Mouse (Mus musculus): ENCODE results near the gene Rnf169. TPM values are rescaled to one million over a fixed set of nuclear protein-coding genes. Genes with fewer than 3 reads are reported as not detected.

The Rnf169 gene
- total and polyA plus RNA-seq, 2 experiments from 2014 or later = 3.6 to 17.1 TPM

DNA sequence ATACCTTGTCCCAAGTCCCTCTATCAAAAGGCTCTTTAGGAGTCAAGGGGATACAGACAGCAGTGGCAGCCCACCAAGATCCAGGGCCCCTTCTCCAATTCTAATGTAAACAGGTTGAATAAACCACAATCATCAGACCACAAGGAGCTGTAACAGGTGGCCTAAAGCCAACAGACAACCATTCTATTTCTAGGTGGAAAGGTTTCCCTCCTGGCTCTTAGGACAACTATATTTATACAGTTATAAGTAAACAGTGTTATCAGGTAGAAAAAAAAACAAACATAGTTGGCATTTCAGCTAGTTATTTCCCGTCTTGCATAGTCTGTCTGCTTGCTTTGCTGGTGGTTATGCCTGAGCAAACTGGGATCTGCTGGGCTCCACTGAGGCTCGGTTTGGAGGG is 59.8 kb downstream of the Rnf169 start:
- no peak for DNase-seq (ENCODE audit: low spot score)
- Histone ChIP-seq H3K36me3 (ENCODE audit: insufficient read depth, low read length) (peaks cover 19% of the 10 kb centered on the region), H3K4me1 (ENCODE audit: insufficient read depth, low read length) (peaks cover 9% of the 10 kb centered on the region; the same call in 1 of the 2 replicates), H3K9ac (replicated peaks; ENCODE audit: low read length, poor library complexity, severe bottlenecking) (no peak overlapping the region), H3K4me2 (ENCODE audit: low read depth, low read length, poor library complexity, severe bottlenecking) (no peak overlapping the region), H3K4me3 (ENCODE audit: low read depth, low read length) (no peak overlapping the region), H3K27ac (ENCODE audit: low read depth, low read length) (no peak overlapping the region), H3K9me3 (ENCODE audit: low read length) (no peaks in the 10 kb centered on the region), H3K27me3 (ENCODE audit: insufficient read depth, low read length) (no peaks in the 10 kb centered on the region)
- WGBS = 93% methylated on average over 2 of the region's 2 CpGs
- no peak for ATAC-seq (ENCODE audit: low FRiP score)
- TF ChIP-seq CTCF (IDR thresholded peaks at IDR 0.05) = no peak

- no peak for TF ChIP-seq CTCF (IDR thresholded peaks at IDR 0.05)
- DNase-seq (ENCODE audit: low spot score) (no peak), ATAC-seq (ENCODE audit: low FRiP score) (no peak)
- Histone ChIP-seq H3K9me3 (ENCODE audit: low read length) (no peaks in the 10 kb centered on the region), H3K9ac (replicated peaks; ENCODE audit: low read length, poor library complexity, severe bottlenecking) (no peak overlapping the region), H3K4me1 (ENCODE audit: insufficient read depth, low read length) (peaks cover 9% of the 10 kb centered on the region; the same call in 1 of the 2 replicates), H3K36me3 (ENCODE audit: insufficient read depth, low read length) (peaks cover 15% of the 10 kb centered on the region), H3K4me2 (ENCODE audit: low read depth, low read length, poor library complexity, severe bottlenecking) (no peak overlapping the region), H3K27ac (ENCODE audit: low read depth, low read length) (no peak overlapping the region), H3K27me3 (ENCODE audit: insufficient read depth, low read length) (no peaks in the 10 kb centered on the region), H3K4me3 (ENCODE audit: low read depth, low read length) (no peak overlapping the region)
- 96% methylated on average over 6 of the region's 6 CpGs for WGBS
Measured at GRCm38 (mm10) chr7:99919971-99920370, 60.3 kb downstream of the Rnf169 start.

GRCm38 (mm10) chr7:99919164-99919563 is 61.1 kb downstream of the Rnf169 start:
- no peak for TF ChIP-seq CTCF (IDR thresholded peaks at IDR 0.05)
- Histone ChIP-seq H3K9me3 (ENCODE audit: low read length) (no peaks in the 10 kb centered on the region), H3K36me3 (ENCODE audit: insufficient read depth, low read length) (peaks cover 7% of the 10 kb centered on the region; the same call in 1 of the 2 replicates), H3K4me1 (ENCODE audit: insufficient read depth, low read length) (peaks cover 9% of the 10 kb centered on the region; the same call in 1 of the 2 replicates), H3K4me3 (ENCODE audit: low read depth, low read length) (no peak overlapping the region), H3K27me3 (ENCODE audit: insufficient read depth, low read length) (no peaks in the 10 kb centered on the region), H3K27ac (ENCODE audit: low read depth, low read length) (no peak overlapping the region), H3K9ac (replicated peaks; ENCODE audit: low read length, poor library complexity, severe bottlenecking) (no peak overlapping the region), H3K4me2 (ENCODE audit: low read depth, low read length, poor library complexity, severe bottlenecking) (no peak overlapping the region)
- DNase-seq (ENCODE audit: low spot score) (no peak), ATAC-seq (ENCODE audit: low FRiP score) (no peak)
- WGBS = 94% methylated on average over 2 of the region's 2 CpGs

DNA sequence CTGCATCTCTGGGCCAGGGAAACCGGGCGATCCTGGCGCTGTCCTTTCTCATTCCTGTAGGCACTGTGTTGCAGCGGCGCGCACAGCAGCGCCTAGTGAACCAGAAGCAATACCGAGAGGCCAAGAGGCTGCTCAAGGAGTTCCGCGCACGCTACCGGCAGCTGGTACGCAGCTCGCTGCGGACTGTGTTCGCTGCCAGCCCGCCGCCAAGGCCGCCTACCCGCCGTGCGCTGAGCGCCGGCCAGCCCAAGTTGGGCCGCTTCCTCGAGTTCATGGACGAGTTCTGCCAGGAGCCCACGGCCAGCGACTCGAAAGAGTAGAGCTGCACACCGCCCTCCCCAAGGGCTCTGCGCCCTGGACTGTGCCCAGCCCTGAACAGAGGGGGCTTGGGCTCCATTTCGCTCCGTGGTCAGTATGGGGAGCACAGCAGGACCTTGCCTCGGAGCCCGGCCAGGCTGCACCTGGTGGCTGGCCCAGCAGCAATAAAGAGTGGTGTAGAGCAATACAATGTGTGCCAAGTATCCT is 62.9 kb downstream of the Rnf169 start:
- Histone ChIP-seq H3K9me3 (ENCODE audit: low read length) (no peaks in the 10 kb centered on the region), H3K27ac (ENCODE audit: low read depth, low read length) (no peak overlapping the region), H3K4me3 (ENCODE audit: low read depth, low read length) (peak overlapping the region; percentile 35), H3K9ac (replicated peaks; ENCODE audit: low read length, poor library complexity, severe bottlenecking) (peak overlapping the region; percentile 48), H3K4me1 (ENCODE audit: insufficient read depth, low read length) (peaks cover 9% of the 10 kb centered on the region; the same call in 1 of the 2 replicates), H3K36me3 (ENCODE audit: insufficient read depth, low read length) (0 out of 2 replicates have a peak, but pooled peaks cover 3% of the 10 kb centered on the region), H3K4me2 (ENCODE audit: low read depth, low read length, poor library complexity, severe bottlenecking) (peak overlapping the region; percentile 83), H3K27me3 (ENCODE audit: insufficient read depth, low read length) (no peaks in the 10 kb centered on the region)
- peak; percentile 62 for DNase-seq (ENCODE audit: low spot score)
- under 1% methylated on average over 36 of the region's 36 CpGs for WGBS
- peak; percentile 52; the same call in 1 of the 2 replicates for ATAC-seq (ENCODE audit: low FRiP score)
- TF ChIP-seq CTCF (IDR thresholded peaks at IDR 0.05) = no peak

GRCm38 (mm10) chr7:99916741-99917319 is 63.4 kb downstream of the Rnf169 start:
- Histone ChIP-seq H3K4me1 (ENCODE audit: insufficient read depth, low read length) (peaks cover 9% of the 10 kb centered on the region; the same call in 1 of the 2 replicates), H3K27ac (ENCODE audit: low read depth, low read length) (no peak overlapping the region), H3K9me3 (ENCODE audit: low read length) (no peaks in the 10 kb centered on the region), H3K4me2 (ENCODE audit: low read depth, low read length, poor library complexity, severe bottlenecking) (peak overlapping the region; percentile 83), H3K4me3 (ENCODE audit: low read depth, low read length) (peak overlapping the region; percentile 35), H3K27me3 (ENCODE audit: insufficient read depth, low read length) (no peaks in the 10 kb centered on the region), H3K36me3 (ENCODE audit: insufficient read depth, low read length) (0 out of 2 replicates have a peak, but pooled peaks cover 3% of the 10 kb centered on the region), H3K9ac (replicated peaks; ENCODE audit: low read length, poor library complexity, severe bottlenecking) (peak overlapping the region; percentile 48)
- ATAC-seq (ENCODE audit: low FRiP score) (peak; percentile 62; the same call in 1 of the 2 replicates), DNase-seq (ENCODE audit: low spot score) (peak; percentile 61)
- peak; percentile 75 for TF ChIP-seq CTCF (IDR thresholded peaks at IDR 0.05)
- WGBS = 7% methylated on average over 22 of the region's 22 CpGs

- Histone ChIP-seq H3K27ac (ENCODE audit: low read depth, low read length) (no peak overlapping the region), H3K27me3 (ENCODE audit: insufficient read depth, low read length) (no peaks in the 10 kb centered on the region), H3K4me3 (ENCODE audit: low read depth, low read length) (no peak overlapping the region), H3K9ac (replicated peaks; ENCODE audit: low read length, poor library complexity, severe bottlenecking) (no peak overlapping the region), H3K9me3 (ENCODE audit: low read length) (no peaks in the 10 kb centered on the region), H3K4me1 (ENCODE audit: insufficient read depth, low read length) (peaks cover 9% of the 10 kb centered on the region; the same call in 1 of the 2 replicates), H3K4me2 (ENCODE audit: low read depth, low read length, poor library complexity, severe bottlenecking) (no peak overlapping the region), H3K36me3 (ENCODE audit: insufficient read depth, low read length) (0 out of 2 replicates have a peak, but pooled peaks cover 3% of the 10 kb centered on the region)
- TF ChIP-seq CTCF (IDR thresholded peaks at IDR 0.05) = no peak
- WGBS = 68% methylated on average over 2 of the region's 2 CpGs
- DNase-seq (ENCODE audit: low spot score) = no peak
- no peak for ATAC-seq (ENCODE audit: low FRiP score)
Measured at GRCm38 (mm10) chr7:99915511-99915910, 64.7 kb downstream of the Rnf169 start.

All from midbrain, postnatal 0 days (tissue).